Mouse (Mus musculus) liver, embryonic 16.5 days (tissue): ENCODE results near the gene Chst10. TPM values are rescaled to one million over a fixed set of nuclear protein-coding genes. Genes with fewer than 3 reads are reported as not detected.

Source experiments
- ATAC-seq: fragments of 200-750 bp; cut with Nextera tagmentation; 2 replicates; pipeline ENCODE4 v1.8.0; 2017; ENCODE audit warnings: low read depth, mild to moderate bottlenecking, moderate number of reproducible peaks, moderate library complexity
- H3K27ac ChIP-seq: fragments of 300-500 bp; sonication (generic); 2 replicates; pipeline ENCODE4 v1.5.1; 2014; ENCODE audit warnings: mild to moderate bottlenecking, low read length
- H3K27me3 ChIP-seq: fragments of 300-500 bp; sonication (generic); 2 replicates; pipeline ENCODE4 v1.6.1; 2014; ENCODE audit warnings: low read depth, low read length, mixed read lengths; ENCODE audit not compliant: control insufficient read depth, insufficient read depth
- H3K36me3 ChIP-seq: fragments of 300-500 bp; sonication (generic); 2 replicates; pipeline ENCODE4 v1.6.1; 2014; ENCODE audit warnings: mild to moderate bottlenecking; ENCODE audit not compliant: control insufficient read depth, insufficient read depth
- H3K4me1 ChIP-seq: fragments of 300-500 bp; sonication (generic); 2 replicates; pipeline ENCODE4 v1.6.1; 2014; ENCODE audit warnings: low read depth, low read length, mixed read lengths; ENCODE audit not compliant: control insufficient read depth
- H3K4me2 ChIP-seq: fragments of 300-500 bp; sonication (generic); 2 replicates; pipeline ENCODE4 v1.6.1; 2014; ENCODE audit warnings: low read depth, low read length, mixed read lengths
- H3K4me3 ChIP-seq: fragments of 300-500 bp; sonication (generic); 2 replicates; pipeline ENCODE4 v1.5.1; 2014; ENCODE audit warnings: low read depth, mild to moderate bottlenecking, low read length
- H3K9ac ChIP-seq: fragments of 300-500 bp; sonication (generic); 2 replicates; pipeline ENCODE4 v1.6.1; 2014; ENCODE audit warnings: low read depth, low read length
- H3K9me3 ChIP-seq: fragments of 300-500 bp; sonication (generic); replicated peaks from 2 replicates; pipeline ENCODE4 v1.6.1; 2016; ENCODE audit warnings: low read length; ENCODE audit not compliant: control insufficient read depth
- WGBS: fragments of 180-500 bp; shearing (Covaris S2); extraction: QIAGEN DNeasy Blood & Tissue Kit; methylation state at CpG from one replicate; pipeline ENCODE4 v1.1.7; 2014; ENCODE audit not compliant: insufficient replicate concordance; 5-methylcytosine and 5-hydroxymethylcytosine counted together
- polyA plus RNA-seq: library from polyadenylated mRNA; unstranded; fragments of >200 nt; fragmentation: Nextera tagmentation; extraction: Ambion mirVana; gene quantifications from 2 replicates; pipeline ENCODE4 v1.2.1, GENCODE M21; 2015

Chst10 gene
- polyA plus RNA-seq, 1 experiment from 2014 or later: 0.21 TPM

DNA sequence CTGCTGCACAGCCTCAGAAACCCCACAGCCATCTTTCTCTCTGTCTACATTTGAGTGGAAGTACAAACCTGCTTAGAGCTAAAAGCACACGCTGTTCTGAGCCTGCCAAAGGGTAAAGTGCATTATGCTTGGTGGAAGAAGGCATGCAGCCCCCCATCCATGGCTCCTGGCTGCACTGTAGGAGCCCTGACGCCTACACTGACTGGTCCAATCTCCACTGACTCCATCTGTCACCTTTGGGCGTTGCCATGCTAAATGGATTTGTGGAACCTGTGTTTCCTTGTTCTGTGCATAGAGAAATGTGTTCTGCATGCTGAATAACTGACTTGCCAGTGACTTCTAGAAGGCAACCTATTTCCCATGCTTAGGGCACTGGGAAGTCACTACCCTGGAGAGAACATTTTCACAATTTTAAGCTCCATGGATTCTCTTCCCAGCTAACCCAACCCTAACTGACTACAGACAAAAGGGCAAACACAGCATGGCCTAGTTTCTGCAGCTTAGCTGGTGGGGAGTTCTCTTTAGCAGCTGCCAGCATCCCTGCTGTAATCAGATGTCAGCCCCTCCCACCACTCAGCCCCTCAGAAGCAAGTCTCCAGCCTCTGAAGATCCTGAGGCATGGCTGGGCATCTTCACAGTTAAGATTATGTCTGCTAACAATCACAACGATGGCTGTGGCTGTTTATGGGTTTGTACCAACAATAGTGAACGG is 21.1 kb downstream of the Chst10 start:
- 33% methylated on average over 5 of the region's 5 CpGs for WGBS
- no peaks in the 10 kb centered on the region for H3K4me1 ChIP-seq
- H3K4me2 ChIP-seq: no peak overlapping the region
- H3K27me3 ChIP-seq: no peaks in the 10 kb centered on the region
- ATAC-seq: no peak
- H3K4me3 ChIP-seq: no peak overlapping the region
- no peak overlapping the region for H3K27ac ChIP-seq
- no peak overlapping the region for H3K9ac ChIP-seq
- H3K9me3 ChIP-seq: no peaks in the 10 kb centered on the region
- no peaks in the 10 kb centered on the region for H3K36me3 ChIP-seq

DNA sequence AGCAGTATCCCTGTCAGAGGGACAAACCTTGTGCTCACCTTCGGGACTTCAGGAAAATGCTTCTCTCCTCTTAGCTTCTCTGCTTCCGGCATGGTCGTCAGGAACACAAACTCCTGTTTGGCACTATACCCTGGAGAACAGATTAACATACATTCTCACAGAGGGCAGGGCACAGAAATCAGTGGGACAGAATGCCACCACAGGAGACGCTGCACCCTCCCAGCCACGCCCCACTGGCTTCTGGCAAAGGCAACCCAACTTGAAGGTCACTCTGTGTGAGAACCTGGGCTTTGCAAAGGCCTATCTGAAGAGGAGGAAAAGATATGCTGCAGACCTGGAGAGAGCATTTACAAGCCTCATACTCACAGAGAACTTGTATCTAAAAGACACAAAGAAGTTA is 24.1 kb downstream of the Chst10 start:
- H3K27me3 ChIP-seq: no peaks in the 10 kb centered on the region
- no peak for ATAC-seq
- H3K4me2 ChIP-seq: no peak overlapping the region
- no peaks in the 10 kb centered on the region for H3K4me1 ChIP-seq
- H3K36me3 ChIP-seq: no peaks in the 10 kb centered on the region
- H3K27ac ChIP-seq: no peak overlapping the region
- H3K9me3 ChIP-seq: no peaks in the 10 kb centered on the region
- H3K9ac ChIP-seq: no peak overlapping the region
- WGBS: 55% methylated on average over 5 of the region's 5 CpGs
- H3K4me3 ChIP-seq: no peak overlapping the region

DNA sequence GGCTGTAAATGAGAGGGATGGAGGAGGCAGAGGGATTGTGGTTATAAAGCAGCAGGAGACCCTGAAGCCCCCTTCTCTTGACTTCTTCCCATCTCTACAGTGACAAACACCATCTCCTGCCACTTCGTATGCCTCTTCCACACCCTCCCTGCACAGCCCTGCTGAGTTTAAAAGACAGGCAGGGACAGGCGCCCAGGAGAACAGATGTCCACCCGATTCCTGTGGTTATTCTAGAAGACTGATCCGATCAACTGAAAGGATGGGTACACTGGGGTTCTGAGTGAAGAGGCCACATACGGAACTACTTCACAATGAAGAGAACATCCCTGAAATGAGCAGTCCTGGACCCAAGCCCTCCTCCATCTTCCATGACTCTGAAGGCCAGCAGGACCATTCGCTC is 26.1 kb downstream of the Chst10 start:
- H3K36me3 ChIP-seq: no peaks in the 10 kb centered on the region
- H3K4me1 ChIP-seq: no peaks in the 10 kb centered on the region
- H3K9me3 ChIP-seq: no peaks in the 10 kb centered on the region
- no peak for ATAC-seq
- H3K4me3 ChIP-seq: no peak overlapping the region
- no peak overlapping the region for H3K9ac ChIP-seq
- no peak overlapping the region for H3K27ac ChIP-seq
- H3K4me2 ChIP-seq: no peak overlapping the region
- no peaks in the 10 kb centered on the region for H3K27me3 ChIP-seq
- 59% methylated on average over 6 of the region's 6 CpGs for WGBS

DNA sequence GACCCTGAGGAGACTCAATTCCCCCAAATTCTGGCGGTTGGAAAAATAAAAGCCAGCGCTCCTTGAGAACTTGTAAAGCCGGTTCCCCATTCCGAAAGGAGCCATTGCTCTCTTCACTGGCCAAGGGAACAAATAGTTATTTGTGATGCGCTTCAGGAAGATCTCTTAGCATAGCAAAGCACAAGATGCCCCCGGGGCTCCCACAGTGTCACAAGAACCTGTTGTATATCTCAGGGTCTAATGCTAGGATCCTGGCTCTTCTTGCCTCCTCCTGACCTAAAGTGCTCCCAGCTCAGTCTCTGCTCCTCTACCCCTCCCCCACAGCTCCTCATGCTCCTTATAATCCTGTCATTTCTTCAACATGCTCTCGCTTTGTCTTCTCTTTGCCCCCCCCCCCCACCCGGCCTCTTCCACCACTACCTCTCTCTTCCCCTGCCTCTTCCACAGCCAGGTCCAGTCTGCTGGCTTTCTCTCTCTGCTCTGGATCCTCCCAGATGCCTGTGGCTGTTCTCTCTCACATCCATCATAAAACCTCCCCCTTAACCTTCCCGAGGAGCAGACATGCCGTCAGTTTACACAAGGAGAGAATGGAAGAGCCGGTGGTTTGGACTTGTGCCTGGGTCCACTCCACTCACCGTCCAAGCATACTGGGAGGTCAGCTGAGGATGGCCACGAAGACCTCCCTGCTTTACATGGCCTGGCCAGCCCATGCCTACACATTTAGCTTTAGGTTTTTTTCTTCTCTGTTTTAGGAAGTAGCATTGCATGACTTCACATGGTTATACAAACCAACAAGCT is 28.4 kb downstream of the Chst10 start:
- H3K4me2 ChIP-seq: no peak overlapping the region
- no peak for ATAC-seq
- H3K9me3 ChIP-seq: no peaks in the 10 kb centered on the region
- no peaks in the 10 kb centered on the region for H3K36me3 ChIP-seq
- H3K4me3 ChIP-seq: no peak overlapping the region
- no peaks in the 10 kb centered on the region for H3K4me1 ChIP-seq
- 50% methylated on average over 13 of the region's 13 CpGs for WGBS
- no peak overlapping the region for H3K9ac ChIP-seq
- H3K27ac ChIP-seq: no peak overlapping the region
- no peaks in the 10 kb centered on the region for H3K27me3 ChIP-seq

DNA sequence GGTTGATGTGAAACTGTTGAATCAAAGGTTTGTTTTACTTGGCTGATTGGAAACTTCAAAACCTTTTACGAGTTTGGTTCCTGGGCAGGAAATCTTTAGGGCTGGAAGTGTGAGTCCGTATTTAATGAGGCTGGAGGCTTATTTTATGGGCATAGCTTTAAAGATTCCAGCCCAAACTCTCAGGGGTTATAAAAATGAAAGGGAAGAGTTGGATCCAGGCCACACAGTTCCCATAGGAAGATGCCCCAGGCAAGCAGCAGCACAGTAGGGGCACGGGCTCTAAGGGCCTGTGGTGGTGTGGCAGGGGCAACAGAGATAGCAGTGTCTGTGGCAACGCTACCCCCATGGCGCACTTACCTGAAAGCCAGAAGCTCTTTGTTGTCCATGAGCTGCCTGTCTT is 31.7 kb downstream of the Chst10 start:
- Histone ChIP-seq H3K36me3 (no peaks in the 10 kb centered on the region), H3K4me3 (no peak overlapping the region), H3K4me2 (no peak overlapping the region), H3K9me3 (no peaks in the 10 kb centered on the region), H3K9ac (no peak overlapping the region), H3K4me1 (no peaks in the 10 kb centered on the region), H3K27me3 (no peaks in the 10 kb centered on the region), H3K27ac (no peak overlapping the region)
- 62% methylated on average over 5 of the region's 5 CpGs for WGBS
- ATAC-seq: no peak

DNA sequence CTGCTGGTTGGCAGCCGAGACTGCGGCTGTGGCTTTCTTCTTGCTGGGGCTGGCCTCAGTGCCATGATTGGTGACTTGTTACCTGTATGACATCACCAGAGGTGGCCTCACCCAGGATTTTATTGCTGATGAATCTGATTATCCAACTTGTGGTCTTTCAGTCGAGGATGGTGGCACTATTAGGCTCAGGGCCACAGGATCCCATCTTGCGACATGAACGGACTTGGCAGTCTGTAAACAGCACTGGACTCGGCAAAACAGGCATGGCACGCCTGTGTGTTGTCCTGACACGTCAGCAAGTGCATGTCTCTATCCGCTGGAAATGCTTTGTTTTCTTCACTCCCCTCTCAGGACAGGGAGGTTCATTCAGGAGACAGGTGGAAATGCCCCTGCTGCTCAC is 33.6 kb downstream of the Chst10 start:
- no peaks in the 10 kb centered on the region for H3K36me3 ChIP-seq
- H3K4me2 ChIP-seq: no peak overlapping the region
- WGBS: 56% methylated on average over 9 of the region's 9 CpGs
- H3K9me3 ChIP-seq: no peaks in the 10 kb centered on the region
- H3K4me1 ChIP-seq: no peaks in the 10 kb centered on the region
- H3K27ac ChIP-seq: no peak overlapping the region
- no peak for ATAC-seq
- no peak overlapping the region for H3K4me3 ChIP-seq
- H3K27me3 ChIP-seq: no peaks in the 10 kb centered on the region
- no peak overlapping the region for H3K9ac ChIP-seq

DNA sequence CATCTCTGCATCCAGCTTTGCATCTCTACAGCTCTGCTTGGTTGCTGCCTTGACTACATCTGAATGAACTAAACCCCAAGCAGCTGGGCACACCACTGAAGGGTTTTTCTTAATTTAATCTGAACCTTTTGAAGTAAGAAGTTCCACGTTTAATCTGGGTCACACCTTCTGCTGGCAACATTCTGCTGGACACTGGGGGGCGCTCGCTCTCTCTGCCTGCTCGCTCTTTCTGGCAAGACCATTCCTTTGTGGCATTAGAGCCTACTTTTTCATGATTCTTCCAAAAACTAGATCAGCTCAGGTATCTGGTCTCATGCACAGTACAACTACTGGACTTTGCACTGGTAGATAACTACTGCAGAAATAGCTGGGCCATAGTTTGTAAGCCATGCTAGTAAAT is 35.7 kb downstream of the Chst10 start:
- no peaks in the 10 kb centered on the region for H3K36me3 ChIP-seq
- no peak overlapping the region for H3K9ac ChIP-seq
- no peaks in the 10 kb centered on the region for H3K4me1 ChIP-seq
- no peaks in the 10 kb centered on the region for H3K27me3 ChIP-seq
- H3K9me3 ChIP-seq: no peaks in the 10 kb centered on the region
- no peak overlapping the region for H3K4me2 ChIP-seq
- no peak overlapping the region for H3K27ac ChIP-seq
- WGBS: 11% methylated on average over 4 of the region's 4 CpGs
- no peak overlapping the region for H3K4me3 ChIP-seq
- ATAC-seq: no peak

DNA sequence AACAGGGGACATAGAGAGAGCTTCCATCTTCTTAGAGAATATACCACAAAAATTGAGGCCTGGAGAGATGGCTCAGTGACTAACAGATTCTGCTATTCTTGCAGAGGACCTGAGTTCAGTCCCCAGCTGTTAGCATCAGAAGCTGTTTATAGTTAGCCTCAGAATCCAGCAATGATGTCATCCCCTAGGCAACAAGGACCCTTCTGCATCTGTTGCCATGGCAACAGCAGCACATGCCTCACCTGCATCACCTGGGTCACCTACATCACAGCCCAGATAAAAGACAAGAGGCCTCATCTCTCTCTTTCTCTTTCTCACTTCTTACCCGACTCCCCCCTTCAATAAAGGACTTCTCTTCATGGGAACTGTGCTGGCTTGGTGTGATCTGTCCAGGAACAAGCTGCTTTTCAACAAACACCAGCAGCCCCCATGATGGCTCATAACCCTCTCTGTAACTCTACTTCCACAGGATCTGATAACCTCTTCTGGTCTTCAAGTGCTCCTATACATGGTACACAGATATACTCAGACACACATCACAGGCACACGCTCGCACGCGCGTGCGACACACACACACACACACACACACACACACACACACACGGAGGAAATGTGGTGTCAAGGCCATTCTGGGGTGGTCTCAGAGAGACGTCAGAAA is 37.0 kb downstream of the Chst10 start:
- no peak overlapping the region for H3K9ac ChIP-seq
- no peak overlapping the region for H3K4me3 ChIP-seq
- H3K4me1 ChIP-seq: no peaks in the 10 kb centered on the region
- H3K4me2 ChIP-seq: no peak overlapping the region
- H3K9me3 ChIP-seq: no peaks in the 10 kb centered on the region
- H3K27ac ChIP-seq: no peak overlapping the region
- no peak for ATAC-seq
- no peaks in the 10 kb centered on the region for H3K36me3 ChIP-seq
- WGBS: 63% methylated on average over 9 of the region's 9 CpGs
- no peaks in the 10 kb centered on the region for H3K27me3 ChIP-seq

DNA sequence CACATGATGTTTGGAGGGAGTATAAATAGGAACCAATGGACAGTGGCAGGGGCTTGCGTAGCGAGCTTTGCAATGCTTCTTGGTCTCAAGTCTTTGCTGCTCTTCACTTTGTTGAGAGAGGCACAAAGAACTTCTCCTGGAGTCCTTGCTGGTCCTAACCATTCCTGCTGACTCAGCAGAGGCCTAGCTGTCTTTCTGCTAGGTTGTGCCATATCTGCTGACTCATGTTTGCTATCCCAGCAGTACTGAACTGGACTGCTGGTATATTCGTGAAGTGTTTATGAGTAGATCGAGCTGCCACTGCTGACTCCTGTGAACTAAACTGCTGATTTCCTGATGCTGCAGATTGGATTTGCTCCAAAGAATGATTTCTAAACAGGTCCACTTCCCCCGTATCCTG is 37.8 kb downstream of the Chst10 start:
- Histone ChIP-seq H3K27ac (no peak overlapping the region), H3K27me3 (no peaks in the 10 kb centered on the region), H3K4me2 (no peak overlapping the region), H3K4me1 (no peaks in the 10 kb centered on the region), H3K4me3 (no peak overlapping the region), H3K9me3 (no peaks in the 10 kb centered on the region), H3K36me3 (no peaks in the 10 kb centered on the region), H3K9ac (no peak overlapping the region)
- WGBS: 61% methylated on average over 5 of the region's 5 CpGs
- ATAC-seq: no peak
